Mouse (Mus musculus): Measurements from ENCODE around the gene Scyl2.
"Not testable (repeated sequence)": the region's sequence is repeated elsewhere in the genome, so short reads cannot be mapped to it uniquely, and the experiment has no call there.

Gene Scyl2

DNA sequence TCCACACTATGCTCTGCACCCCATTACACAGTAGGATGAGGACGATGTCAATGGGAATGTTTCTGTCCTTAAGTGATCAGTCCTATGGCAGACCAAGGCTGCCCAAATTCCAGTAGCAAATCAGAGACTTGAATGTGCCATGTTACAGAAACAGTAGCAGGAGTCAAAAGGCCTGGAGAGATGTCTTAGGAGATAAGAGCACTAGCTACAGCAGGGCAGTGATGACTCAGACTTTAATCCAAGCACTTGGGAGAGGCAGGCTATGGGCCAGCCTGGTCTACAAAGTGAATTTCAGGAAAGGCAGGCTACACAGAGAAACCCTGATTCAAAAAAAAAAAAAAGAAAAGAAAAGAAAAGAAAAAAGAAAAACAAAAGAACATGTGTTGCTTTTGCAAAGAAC is 6.6 kb downstream of the Scyl2 start:
- DNase-seq (ENCODE audit: low spot score), result no peak

DNA sequence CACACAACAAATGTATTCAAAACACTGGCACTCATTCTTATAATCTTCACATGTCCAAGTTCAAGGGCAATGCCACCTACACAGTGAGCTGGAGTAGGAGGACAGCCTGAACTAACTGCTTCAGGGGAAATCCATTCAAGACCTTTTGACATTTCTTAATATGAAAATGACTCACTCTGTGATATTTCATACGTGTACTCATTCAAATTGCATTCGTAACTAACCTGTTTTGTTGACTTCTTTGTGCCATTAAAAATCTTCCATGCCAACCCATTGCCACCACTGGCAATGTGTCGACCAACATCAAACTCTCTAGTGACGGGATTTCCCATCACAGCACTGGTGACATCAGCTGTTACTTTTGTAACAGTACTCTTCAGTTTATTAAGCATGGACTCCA is 8.0 kb downstream of the Scyl2 start:
- DNase-seq (ENCODE audit: low spot score), result no peak

DNA sequence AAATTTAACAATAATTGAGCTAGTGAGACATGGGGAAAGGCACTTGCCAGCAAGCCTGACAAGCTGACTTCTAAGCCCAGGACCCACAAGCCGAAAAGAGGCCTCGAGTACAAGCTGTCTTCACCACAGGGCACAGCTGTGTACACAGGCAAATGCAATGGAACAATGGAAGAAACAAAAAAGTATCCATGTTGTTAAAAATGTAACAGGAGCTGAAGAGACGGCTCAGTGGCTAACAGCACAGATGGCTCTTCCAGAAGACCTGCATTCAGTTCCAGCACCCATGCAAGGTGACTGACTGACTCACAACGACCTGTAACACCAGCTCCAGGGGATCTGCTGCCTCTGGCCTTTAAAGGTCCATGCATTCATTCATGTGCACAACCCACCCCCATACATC is 9.5 kb downstream of the Scyl2 start:
- DNase-seq (ENCODE audit: low spot score), result no peak

DNA sequence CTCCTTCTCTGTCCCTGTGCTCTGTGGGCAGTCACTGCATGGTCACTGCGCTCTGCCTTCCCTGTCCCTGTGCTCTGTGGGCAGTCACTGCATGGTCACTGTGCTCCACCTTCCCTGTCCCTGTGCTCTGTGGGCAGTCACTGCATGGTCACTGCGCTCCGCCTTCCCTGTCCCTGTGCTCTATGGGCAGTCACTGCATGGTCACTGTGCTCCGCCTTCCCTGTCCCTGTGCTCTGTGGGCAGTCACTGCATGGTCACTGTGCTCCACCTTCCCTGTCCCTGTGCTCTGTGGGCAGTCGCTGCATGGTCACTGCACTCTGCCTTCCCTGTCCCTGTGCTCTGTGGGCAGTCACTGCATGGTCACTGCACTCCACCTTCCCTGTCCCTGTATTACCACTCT is 15.7 kb downstream of the Scyl2 start:
- not testable (repeated sequence) for DNase-seq (ENCODE audit: low spot score)

DNA sequence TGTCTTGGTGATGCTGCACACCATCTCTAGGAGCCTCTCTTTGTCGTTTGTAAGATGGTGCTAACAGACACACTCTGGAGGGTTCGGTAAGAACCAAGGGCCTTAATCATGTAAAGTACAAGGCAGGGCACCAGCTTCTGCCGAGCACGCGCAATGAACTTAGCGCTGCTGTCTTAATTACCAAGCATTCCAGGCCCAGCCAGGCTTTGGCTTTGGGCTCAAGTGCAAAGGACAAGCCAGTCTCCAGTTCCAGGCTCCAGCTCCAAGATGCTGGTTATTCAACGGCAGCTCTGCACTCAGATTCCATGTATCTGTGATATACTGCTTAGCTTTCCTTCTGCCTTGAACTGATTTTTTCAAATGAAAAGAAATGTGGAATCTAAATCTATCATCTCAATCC is 18.5 kb downstream of the Scyl2 start:
- DNase-seq (ENCODE audit: low spot score), result no peak

DNA sequence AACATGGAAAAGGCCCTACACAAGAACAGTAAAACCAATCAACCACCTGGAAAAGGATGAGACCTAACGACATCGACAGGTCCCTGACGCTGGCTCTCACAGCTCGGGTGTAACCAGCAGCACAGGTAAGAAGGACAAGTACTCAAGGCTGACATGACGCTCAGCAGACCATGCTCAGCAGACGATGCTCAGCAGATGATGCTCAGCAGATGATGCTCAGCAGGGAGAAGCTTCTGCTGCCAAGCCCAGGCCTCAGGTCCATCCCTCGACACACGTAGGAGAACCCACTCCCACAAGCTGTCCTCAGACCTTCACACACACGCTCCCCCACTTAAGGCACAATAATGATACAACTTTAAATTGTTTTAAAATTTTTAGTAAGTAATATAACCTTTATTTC is 20.4 kb downstream of the Scyl2 start:
- DNase-seq (ENCODE audit: low spot score), result no peak

DNA sequence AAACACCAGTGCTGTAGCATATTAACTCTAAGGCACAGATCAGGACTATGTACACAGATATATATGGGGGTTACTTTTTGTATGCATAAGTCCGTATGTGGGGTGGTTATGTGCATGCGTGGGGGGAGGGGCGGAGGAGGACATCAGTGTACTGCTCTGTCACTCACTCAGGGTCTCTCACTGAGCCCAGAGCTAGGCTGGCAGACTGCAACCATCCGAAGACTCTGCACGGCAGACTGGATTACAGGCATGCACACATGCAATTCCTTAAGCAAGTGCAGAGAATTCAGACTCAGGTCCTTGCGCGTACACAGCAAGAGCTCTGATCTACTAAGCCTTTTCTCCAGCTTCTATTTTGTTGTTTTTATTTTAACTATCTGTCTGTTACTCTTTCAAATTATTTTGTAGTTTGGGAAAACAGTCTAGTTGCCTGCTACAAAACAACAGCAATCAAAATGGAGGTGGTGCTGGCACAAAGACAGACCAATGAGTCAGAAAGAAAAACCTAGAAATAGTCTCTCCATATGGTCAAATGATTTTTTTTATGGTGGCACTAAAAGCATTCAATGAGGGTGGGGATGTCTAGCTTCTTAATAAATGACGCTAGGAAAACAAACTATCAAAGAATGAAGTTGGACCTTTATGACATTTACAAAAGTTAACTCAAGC is 21.0 kb downstream of the Scyl2 start:
- DNase-seq (ENCODE audit: low spot score), result no peak

DNA sequence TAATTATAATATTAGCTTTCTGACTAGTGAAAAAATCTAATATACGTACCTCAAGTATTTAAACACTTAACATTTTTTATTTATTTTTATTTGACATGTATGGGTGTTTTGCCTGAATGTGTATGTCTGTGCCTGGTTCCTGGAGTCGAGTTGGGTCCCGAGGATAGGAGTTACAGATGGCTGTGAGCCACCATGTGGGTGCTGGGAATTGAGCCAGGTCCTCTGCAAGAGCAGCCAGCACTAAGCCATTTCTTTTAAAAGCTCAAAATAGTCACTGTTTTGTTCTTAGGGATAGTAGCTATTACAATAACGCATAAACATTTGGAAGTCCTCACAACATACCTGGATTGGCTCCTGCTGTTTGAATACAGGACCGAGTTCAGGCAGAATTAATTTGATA is 29.7 kb downstream of the Scyl2 start:
- DNase-seq (ENCODE audit: low spot score), result no peak

DNA sequence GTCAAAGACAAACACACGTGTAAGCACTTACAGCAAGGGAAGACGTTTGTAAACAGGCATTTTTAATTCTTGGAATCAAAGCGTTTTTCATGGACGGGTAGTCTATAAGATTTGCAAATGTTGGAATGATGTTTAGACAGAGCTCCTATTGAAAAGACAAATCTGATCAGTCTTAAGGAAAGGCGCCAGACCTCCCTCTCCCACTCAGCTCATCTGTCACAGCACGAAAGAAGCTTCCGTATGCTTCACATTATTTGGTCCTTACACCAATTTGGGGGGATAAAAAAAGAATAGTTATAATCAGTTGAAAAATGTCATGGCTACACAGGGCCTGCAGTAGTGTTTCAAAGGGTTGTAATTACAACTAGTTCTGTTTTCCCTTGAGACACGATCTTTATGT is 33.2 kb downstream of the Scyl2 start:
- DNase-seq (ENCODE audit: low spot score), result peak; percentile 24

DNA sequence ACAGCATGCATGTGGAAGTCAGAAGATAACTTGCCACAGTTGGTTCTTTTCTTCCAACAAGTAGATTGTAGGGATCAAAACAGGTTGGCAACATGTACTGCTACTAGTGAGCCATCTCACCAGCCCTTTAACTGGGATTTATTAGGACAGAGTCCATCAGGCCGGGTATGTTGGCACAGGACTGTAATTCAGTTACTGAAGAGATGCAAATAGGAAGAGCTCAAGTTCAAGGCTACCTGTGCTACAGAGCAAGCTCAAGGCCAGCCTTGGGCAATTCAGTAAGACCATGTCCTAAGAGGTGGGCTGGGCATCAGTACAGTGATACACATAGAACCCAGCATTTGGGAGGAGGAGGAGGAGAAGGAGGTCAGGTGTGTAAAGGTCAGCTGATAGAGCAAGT is 34.4 kb downstream of the Scyl2 start:
- DNase-seq (ENCODE audit: low spot score), result no peak

GRCm38 (mm10) chr10:89646918-89647317 is 39.2 kb downstream of the Scyl2 start:
- no peak for DNase-seq (ENCODE audit: low spot score)

DNA sequence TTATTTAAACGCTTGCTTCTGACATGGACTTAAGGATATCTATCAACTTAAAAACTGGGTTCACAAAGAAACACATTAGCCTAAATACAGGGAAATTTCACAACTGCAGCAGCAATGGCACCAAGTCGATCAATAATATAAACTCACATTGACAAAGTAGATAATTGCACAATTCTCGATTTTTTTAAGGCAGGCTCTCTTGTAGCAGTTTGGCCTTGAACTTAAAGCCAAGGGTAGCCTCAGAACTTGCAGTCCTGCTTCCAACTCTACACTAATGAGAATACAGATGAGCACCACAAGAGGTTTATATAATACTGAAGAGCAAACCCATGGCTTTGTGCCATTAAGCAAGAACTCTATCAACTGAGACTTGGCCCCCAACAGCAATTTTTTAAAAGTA is 49.1 kb downstream of the Scyl2 start:
- no peak for DNase-seq (ENCODE audit: low spot score)

DNA sequence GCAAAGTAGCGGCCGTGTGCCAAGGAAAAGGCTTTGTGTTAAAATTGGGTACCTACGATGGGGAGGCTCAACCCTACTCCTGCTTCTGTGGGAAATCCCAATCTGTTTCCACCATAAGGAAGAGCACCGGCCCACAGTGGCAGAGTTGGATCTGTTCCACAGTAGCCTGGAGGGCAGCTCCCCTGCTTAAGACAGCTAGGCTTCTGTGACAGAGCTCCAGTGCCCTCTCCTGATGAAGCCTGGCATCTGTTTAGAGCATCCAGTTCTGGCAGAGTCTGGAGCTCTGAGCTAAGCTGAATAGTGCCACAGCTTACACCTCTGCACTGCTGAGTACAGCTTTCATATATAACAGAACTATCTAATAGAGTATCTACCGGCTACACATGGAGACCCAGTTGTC is 51.1 kb downstream of the Scyl2 start:
- DNase-seq (ENCODE audit: low spot score), result no peak

- DNase-seq (ENCODE audit: low spot score), result no peak
Measured at GRCm38 (mm10) chr10:89633736-89634426, 52.2 kb downstream of the Scyl2 start.

DNA sequence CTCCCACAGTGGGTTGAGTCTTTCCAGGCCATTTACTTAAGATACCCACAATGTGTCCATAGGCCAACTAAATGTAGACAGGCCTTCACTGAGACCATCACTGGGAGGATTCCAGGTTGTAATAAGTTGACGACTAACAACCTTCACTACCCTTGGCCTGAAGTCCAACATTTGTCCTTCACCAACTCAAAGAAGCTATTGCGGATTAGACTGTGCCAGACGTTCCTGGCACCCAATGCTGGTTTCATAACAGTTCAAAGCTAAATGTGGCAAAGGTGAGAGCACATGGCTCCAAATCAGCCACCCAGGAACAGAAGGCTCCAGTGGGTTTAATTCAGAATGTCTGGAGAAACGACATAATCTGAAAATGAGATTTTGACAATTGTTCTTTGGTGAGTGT is 53.0 kb downstream of the Scyl2 start:
- no peak for DNase-seq (ENCODE audit: low spot score)

DNA sequence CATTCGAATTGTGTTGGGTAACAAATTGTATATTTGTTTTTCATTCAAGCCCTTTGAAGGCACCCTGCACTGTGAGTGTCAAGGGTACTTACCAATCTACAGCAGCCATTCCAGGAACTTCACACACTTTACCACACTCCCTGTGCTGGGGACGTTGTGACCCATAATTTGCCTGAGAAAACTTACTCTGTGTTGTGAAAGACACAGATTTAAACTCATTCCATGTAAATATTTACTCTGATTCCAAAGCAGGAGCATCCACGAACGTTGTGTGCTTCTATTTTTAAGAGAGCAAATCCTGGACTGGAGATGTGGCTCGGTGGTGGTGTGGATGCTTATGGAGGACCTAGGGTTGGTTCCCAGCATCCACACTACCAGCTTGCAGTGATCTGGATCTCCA is 54.3 kb downstream of the Scyl2 start:
- DNase-seq (ENCODE audit: low spot score), result no peak

- no peak for DNase-seq (ENCODE audit: low spot score)
Measured at GRCm38 (mm10) chr10:89630564-89630963, 55.5 kb downstream of the Scyl2 start.

DNA sequence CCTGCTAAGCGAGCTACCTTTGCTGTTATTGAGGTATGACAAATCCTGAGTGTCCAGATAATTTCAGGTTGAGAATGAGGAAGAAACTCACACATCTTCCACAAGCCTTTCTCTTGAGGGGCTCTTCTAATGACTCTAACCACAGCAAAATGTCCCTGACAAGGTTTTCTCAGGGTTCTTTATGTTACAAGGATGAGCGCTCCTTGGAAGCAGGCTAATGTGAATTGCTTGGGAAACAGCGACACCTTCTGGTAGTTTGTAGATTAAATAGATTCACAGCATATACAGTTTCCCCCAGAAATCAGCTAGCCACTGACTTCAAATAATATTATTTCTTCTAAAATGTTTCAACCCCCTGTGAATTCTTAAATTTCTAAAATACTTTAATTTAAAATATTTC is 56.0 kb downstream of the Scyl2 start:
- DNase-seq (ENCODE audit: low spot score), result peak; percentile 42

DNA sequence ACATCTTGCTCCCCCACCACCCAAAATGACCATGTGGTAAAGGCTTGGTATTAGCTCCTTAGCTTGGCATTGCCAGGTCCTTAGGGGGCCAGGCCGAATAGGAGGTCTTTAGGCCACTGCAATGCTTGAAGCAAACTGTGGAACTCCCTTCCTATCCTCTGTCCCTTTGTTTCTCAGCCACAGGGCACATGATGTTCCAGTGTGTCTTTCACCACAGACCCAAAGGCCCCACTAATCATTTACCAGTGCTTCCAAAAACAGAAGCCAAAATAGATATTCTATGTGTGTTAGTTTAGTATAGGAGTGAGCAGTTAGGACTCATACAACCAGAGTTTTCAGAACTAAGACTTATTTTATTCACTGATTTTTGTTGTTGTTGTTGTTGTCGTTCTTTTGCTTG is 59.4 kb downstream of the Scyl2 start:
- no peak for DNase-seq (ENCODE audit: low spot score)

DNA sequence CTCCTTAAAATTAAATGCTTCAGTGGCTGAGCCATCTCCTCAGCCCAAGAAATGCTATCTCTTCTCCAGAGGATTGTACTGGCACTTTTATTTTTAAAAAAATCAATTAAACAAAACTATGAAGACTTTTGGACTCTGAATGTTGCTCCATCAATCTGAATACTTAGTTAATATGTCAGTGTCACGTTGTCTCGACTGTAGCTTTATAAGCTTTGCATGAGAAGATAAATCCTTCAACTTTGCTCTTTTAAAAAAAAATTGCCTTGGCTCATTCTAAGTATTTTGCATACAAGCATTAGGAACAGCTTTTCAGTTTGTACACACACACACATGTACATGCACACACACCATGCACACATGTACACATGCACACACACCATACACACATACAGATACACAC is 61.9 kb downstream of the Scyl2 start:
- DNase-seq (ENCODE audit: low spot score), result no peak

DNA sequence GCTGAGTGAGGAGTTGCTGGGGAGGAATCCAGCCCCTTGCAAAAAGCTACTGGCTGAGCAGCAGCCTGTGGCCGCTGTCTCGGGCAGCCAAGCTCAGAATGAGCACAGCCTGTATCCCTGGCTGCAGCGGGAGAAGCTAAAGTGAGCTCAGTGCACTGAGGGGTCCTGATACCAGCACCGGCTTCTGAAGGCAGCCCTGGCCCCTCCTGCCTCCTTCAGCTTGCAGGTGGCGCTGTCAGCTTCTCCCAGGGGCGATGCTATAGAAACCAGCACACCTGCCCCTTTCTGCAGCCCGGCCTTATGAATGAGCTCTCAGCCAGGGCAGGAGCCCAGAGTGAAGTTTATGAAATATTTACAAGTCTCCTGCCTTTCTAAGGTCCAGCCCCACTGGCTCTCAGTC is 65.0 kb downstream of the Scyl2 start, which contains the start of gene Slc17a8:
TSS of gene Slc17a8 (minus strand) at position 125 of the 400 bp plus-strand sequence.
- DNase-seq (ENCODE audit: low spot score), result no peak

DNA sequence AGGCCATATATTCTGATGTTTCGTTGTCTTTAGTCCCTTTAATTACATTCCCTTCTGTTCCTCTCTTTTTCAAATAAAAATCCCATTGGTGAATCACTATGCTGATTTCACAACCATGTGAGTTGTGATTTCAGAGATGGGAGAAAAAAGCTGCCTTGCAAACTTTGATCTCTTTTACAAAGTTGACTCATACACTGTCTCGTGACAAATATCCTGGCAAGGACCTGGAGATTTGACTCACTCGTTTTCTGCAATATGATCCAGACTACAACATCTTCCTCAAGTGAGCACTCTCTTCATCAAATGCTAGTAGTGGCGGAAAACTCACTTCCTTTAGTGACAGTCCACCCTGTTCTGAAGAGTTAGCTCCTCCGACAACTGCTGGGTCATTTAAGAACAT is 86.8 kb downstream of the Scyl2 start:
- no peak for DNase-seq (ENCODE audit: low spot score)

GRCm38 (mm10) chr10:89597275-89597674 is 88.8 kb downstream of the Scyl2 start:
- no peak for DNase-seq (ENCODE audit: low spot score)

DNA sequence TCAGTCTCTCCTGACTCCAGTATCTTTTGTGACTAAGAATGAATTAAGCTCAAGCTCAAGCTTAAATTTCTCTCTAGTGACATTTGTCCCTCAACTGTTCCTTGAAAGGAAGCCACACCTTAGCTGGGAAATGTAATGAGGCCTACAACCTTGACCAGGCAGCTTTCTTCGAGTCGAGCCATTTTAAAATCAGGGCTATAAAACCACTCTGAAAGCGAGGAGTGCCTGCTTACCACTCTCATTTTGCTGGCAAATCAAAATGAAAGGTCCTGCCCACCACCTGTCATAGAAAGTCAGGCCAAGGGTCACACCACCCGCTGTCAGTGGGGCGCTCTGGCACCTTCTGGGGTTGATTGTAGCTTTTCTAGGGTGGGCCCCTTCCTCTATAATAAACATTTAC is 90.2 kb downstream of the Scyl2 start:
- DNase-seq (ENCODE audit: low spot score), result no peak
